Mouse (Mus musculus) forebrain, embryonic 15.5 days (tissue): Measurements from ENCODE around the gene Atg5. TPM values are rescaled to one million over a fixed set of nuclear protein-coding genes. Genes with fewer than 3 reads are reported as not detected.

ENCODE experiments used
- ATAC-seq: fragments of 200-750 bp; cut with Nextera tagmentation; replicated peaks from 2 replicates; pipeline ENCODE4 v1.8.0; 2017; ENCODE audit warnings: mild to moderate bottlenecking, moderate TSS enrichment, moderate library complexity
- H3K27ac ChIP-seq: fragments of 300-500 bp; sonication (generic); replicated peaks from 2 replicates; pipeline ENCODE4 v1.5.1; 2015; ENCODE audit warnings: mild to moderate bottlenecking, inconsistent platforms
- H3K27me3 ChIP-seq: fragments of 300-500 bp; sonication (generic); 2 replicates; pipeline ENCODE4 v1.6.1; 2015; ENCODE audit warnings: inconsistent platforms
- H3K36me3 ChIP-seq: fragments of 300-500 bp; sonication (generic); 2 replicates; pipeline ENCODE4 v1.6.1; 2015; ENCODE audit warnings: mild to moderate bottlenecking, inconsistent platforms
- H3K4me1 ChIP-seq: fragments of 300-500 bp; sonication (generic); 2 replicates; pipeline ENCODE4 v1.6.1; 2015; ENCODE audit warnings: inconsistent platforms
- H3K4me2 ChIP-seq: fragments of 300-500 bp; sonication (generic); replicated peaks from 2 replicates; pipeline ENCODE4 v1.6.1; 2015; ENCODE audit warnings: mild to moderate bottlenecking, inconsistent platforms
- H3K4me3 ChIP-seq: fragments of 300-500 bp; sonication (generic); 2 replicates; pipeline ENCODE4 v1.5.1; 2015; ENCODE audit warnings: mild to moderate bottlenecking, inconsistent platforms
- H3K9ac ChIP-seq: fragments of 300-500 bp; sonication (generic); replicated peaks from 2 replicates; pipeline ENCODE4 v1.6.1; 2015; ENCODE audit warnings: mild to moderate bottlenecking, inconsistent platforms
- H3K9me3 ChIP-seq: fragments of 300-500 bp; sonication (generic); 2 replicates; pipeline ENCODE4 v1.6.1; 2016; ENCODE audit warnings: inconsistent platforms
- WGBS: fragments of 180-500 bp; shearing (Covaris S2); methylation state at CpG from one replicate; pipeline ENCODE4 v1.1.7; 2015; ENCODE audit warnings: mixed read lengths; 5-methylcytosine and 5-hydroxymethylcytosine counted together
- polyA plus RNA-seq: library from polyadenylated mRNA; unstranded; fragments of >200 nt; fragmentation: Nextera tagmentation; extraction: Ambion mirVana; gene quantifications from 2 replicates; pipeline ENCODE4 v1.2.1, GENCODE M21; 2015

Atg5 gene
- polyA plus RNA-seq, 1 experiment from 2014 or later, result 48.0 TPM

DNA sequence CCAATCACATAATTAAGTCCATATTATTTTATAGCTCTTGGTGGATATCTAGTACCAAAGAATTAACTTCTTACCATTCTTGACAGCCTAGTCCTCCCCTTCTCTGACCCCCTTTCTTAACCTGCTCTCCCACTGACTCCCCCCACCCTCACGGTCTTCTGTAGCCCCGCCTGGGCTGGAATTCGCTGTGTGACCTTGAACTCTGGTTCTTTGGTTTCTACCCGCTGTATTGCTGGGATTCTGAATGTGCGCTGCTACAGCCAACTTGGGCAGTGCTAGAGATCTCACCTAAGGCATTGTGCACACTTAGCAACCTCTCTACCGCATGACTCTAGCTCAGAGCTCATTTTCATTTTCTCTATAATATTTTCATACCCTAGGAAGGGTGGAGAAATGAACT, 90.7 kb downstream of the Atg5 start:
- H3K27me3 ChIP-seq, result no peaks in the 10 kb centered on the region
- H3K4me1 ChIP-seq, result peaks cover 4% of the 10 kb centered on the region; the same call in 1 of the 2 replicates
- H3K9ac ChIP-seq, result no peak overlapping the region
- no peak overlapping the region for H3K27ac ChIP-seq
- H3K4me3 ChIP-seq, result no peak overlapping the region
- no peak for ATAC-seq
- WGBS, result 84% methylated on average over 6 of the region's 6 CpGs
- no peak overlapping the region for H3K4me2 ChIP-seq
- H3K36me3 ChIP-seq, result no peaks in the 10 kb centered on the region
- H3K9me3 ChIP-seq, result no peaks in the 10 kb centered on the region

DNA sequence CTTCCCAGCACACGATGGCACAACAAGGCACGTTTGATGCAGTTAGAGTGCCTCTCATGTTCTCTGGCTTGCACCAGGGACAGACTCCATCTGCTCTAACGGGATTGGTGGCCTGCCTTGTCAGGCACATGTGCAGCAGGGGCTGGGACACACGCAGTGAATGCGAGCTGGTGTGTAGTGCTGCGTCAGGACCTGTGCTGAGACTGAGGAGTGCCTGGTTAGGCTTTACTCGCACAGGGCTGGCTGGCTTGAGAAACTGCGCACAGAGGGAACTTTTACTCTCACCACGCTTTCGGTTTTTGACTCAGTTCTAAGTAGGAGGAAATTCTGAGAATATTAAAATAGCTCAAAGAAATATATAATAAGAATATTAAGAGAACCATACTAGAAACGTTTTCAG, 92.5 kb downstream of the Atg5 start:
- peak; percentile 79 for ATAC-seq
- no peaks in the 10 kb centered on the region for H3K27me3 ChIP-seq
- 73% methylated on average over 11 of the region's 11 CpGs for WGBS

DNA sequence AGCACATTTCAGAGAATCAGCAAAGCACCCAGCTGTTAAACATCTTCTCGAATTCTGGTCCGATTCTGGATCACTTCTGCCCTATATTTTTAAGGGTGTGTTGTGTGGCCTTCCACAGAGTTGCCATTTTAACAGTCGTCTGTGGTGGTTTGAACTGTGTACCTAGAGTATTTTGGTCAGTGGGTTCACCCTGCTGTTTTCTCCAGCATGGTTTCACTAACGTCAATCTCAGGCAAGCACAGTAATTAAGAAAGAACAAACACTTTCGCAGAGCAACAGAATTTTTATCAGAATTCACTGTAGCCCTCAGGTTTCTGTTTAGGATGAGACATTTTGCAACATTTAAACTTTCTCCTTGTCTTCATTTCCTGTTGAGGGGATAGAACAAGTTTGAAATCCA, 94.3 kb downstream of the Atg5 start:
- Histone ChIP-seq H3K36me3 (no peaks in the 10 kb centered on the region), H3K4me1 (peaks cover 4% of the 10 kb centered on the region; the same call in 1 of the 2 replicates), H3K27ac (no peak overlapping the region), H3K9me3 (no peaks in the 10 kb centered on the region), H3K4me2 (no peak overlapping the region), H3K27me3 (no peaks in the 10 kb centered on the region), H3K4me3 (no peak overlapping the region), H3K9ac (no peak overlapping the region)
- 84% methylated on average over 5 of the region's 5 CpGs for WGBS
- ATAC-seq, result no peak

More for the DNA sequence above, 92.5 kb downstream of the Atg5 start:
- Histone ChIP-seq H3K27ac (no peak overlapping the region), H3K36me3 (no peaks in the 10 kb centered on the region), H3K9me3 (no peaks in the 10 kb centered on the region), H3K4me3 (no peak overlapping the region), H3K4me2 (no peak overlapping the region), H3K9ac (no peak overlapping the region), H3K4me1 (peaks cover 4% of the 10 kb centered on the region; the same call in 1 of the 2 replicates)

DNA sequence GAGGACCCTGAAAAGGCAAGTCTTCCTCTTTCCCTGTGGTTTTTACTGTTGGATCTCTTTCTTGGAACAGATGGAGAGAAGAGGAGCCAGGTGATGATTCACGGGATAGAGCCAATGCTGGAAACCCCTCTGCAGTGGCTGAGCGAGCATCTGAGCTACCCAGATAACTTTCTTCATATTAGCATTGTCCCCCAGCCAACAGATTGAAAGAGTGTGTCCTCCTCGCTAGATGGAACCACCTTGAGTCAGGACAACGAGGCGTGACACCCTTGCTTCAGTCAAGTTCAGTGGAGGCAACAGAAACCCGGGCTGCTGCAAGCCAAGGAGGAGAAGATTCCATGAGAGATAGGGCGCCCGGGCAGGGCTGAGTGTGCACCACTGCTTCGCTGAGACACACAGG, 94.7 kb downstream of the Atg5 start:
- Histone ChIP-seq H3K9me3 (no peaks in the 10 kb centered on the region), H3K9ac (no peak overlapping the region), H3K4me2 (no peak overlapping the region), H3K27me3 (no peaks in the 10 kb centered on the region), H3K4me3 (no peak overlapping the region), H3K27ac (no peak overlapping the region), H3K36me3 (no peaks in the 10 kb centered on the region), H3K4me1 (peaks cover 4% of the 10 kb centered on the region; the same call in 1 of the 2 replicates)
- 79% methylated on average over 9 of the region's 9 CpGs for WGBS
- no peak for ATAC-seq

DNA sequence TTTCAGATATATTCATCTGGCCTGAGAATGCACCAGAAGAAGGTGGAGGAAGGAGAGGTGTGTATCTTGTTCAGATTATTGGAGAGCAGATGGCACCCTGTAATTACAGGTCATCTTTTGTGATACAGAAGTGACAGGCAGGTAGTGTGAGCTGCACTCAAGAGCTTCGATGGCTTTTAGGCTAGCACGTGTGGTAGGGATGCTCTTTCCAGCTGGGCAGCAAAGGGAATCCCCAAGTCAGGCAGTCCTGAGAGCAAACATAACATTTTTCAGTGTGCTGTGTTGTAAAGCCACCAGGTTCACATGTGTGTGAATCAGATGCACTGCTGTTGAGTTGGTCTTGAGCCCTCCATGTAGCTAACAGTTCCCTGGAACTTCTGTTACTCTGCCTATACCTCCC, 98.0 kb downstream of the Atg5 start:
- no peaks in the 10 kb centered on the region for H3K36me3 ChIP-seq
- WGBS, result 86% methylated on average over 2 of the region's 2 CpGs
- no peaks in the 10 kb centered on the region for H3K9me3 ChIP-seq
- no peak overlapping the region for H3K4me3 ChIP-seq
- H3K27me3 ChIP-seq, result no peaks in the 10 kb centered on the region
- ATAC-seq, result no peak
- no peaks in the 10 kb centered on the region for H3K4me1 ChIP-seq
- H3K9ac ChIP-seq, result no peak overlapping the region
- no peak overlapping the region for H3K27ac ChIP-seq
- H3K4me2 ChIP-seq, result no peak overlapping the region

DNA sequence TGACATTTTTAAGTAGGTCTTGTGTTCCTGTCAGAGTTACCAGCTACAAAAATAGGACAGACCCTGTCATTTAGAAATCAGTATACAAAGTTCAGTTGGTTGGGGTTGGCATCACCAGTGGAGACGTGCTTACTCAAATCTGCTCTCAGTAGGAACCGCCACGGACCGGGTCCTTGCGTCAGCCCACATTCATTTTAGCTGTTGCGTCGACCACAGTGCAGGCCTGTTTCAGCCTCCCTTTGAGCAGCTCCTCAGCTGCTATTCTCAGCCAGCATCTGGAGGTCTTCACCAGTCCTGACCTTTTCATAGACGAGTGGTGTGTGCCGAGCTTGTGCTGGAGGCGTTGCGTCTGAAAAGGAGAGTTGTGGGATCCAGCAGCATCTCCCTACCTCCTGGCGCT, 98.9 kb downstream of the Atg5 start:
- ATAC-seq, result no peak
- H3K4me3 ChIP-seq, result no peak overlapping the region
- H3K4me1 ChIP-seq, result no peaks in the 10 kb centered on the region
- 89% methylated on average over 12 of the region's 12 CpGs for WGBS
- no peak overlapping the region for H3K4me2 ChIP-seq
- no peaks in the 10 kb centered on the region for H3K9me3 ChIP-seq
- no peak overlapping the region for H3K27ac ChIP-seq
- no peaks in the 10 kb centered on the region for H3K27me3 ChIP-seq
- H3K9ac ChIP-seq, result no peak overlapping the region
- no peaks in the 10 kb centered on the region for H3K36me3 ChIP-seq

DNA sequence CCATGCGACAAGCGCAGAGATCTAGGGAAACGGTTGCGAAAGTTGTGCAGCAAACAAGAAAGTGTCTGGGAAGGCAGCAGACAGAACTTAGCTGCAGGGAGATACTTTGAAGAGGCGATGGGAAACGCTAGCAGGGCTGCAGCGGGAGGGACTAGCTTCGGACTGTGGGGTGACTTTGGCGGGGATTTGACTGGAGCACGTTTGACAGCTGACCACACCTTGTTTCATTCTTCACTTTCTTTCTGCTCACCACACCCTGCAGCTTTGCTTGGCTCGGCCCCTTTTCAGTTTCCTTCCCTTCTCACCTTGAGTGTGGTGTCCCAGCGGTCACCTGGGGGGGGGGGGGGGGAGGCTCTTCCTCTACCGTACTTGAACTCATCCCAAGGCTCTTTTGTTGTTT, 100.4 kb downstream of the Atg5 start:
- 76% methylated on average over 12 of the region's 13 CpGs for WGBS

DNA sequence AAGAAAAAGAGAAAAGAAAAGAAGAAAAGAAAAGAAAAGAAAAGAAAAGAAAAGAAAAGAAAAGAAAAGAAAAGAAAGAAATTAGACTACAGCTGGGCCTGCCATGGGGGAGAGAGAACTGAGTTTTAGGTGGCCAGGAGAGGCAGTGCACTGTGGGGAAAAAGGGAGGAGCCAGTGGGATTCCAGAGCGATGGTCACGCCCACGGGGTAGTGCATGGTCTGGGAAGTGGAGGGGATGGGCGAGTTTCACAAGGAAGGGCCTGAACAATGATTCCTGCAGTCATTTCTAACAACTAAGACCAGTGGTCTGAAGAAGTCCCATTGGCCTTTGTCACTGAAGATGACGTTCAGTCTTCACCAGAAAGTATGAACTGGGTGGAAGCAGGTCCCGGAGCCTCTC, 102.5 kb downstream of the Atg5 start:
- Histone ChIP-seq H3K4me2 (no peak overlapping the region), H3K27me3 (no peaks in the 10 kb centered on the region), H3K4me3 (no peak overlapping the region), H3K4me1 (no peaks in the 10 kb centered on the region), H3K27ac (no peak overlapping the region), H3K36me3 (no peaks in the 10 kb centered on the region), H3K9me3 (no peaks in the 10 kb centered on the region), H3K9ac (no peak overlapping the region)
- 68% methylated on average over 6 of the region's 6 CpGs for whole genome bisulfite sequencing
- ATAC-seq, result no peak

More for the DNA sequence above, 100.4 kb downstream of the Atg5 start:
- Histone ChIP-seq H3K27me3 (no peaks in the 10 kb centered on the region), H3K27ac (no peak overlapping the region), H3K4me2 (no peak overlapping the region), H3K9ac (no peak overlapping the region), H3K9me3 (no peaks in the 10 kb centered on the region), H3K36me3 (no peaks in the 10 kb centered on the region), H3K4me3 (no peak overlapping the region), H3K4me1 (no peaks in the 10 kb centered on the region)
- ATAC-seq, result no peak

DNA sequence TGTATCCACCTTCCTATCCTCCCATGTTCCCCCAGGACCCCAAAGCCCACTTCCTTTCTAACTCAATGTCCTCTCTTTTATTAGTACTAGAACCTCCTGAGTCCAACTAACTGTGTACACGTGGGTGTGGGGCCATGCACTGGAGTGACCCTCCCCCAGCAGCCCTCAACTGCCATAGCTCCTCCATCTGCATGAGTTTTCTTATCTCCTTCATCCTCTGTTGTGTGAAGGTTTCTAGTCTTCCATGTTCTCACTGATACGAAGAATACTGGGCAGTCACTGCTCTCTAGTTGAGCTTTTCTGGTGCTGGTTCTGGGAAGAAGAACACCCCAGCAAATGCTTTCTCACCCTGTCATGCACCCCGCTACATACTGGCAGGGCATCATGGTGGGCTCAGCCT, 104.1 kb downstream of the Atg5 start:
- H3K4me2 ChIP-seq, result no peak overlapping the region
- H3K36me3 ChIP-seq, result no peaks in the 10 kb centered on the region
- no peak for ATAC-seq
- H3K27ac ChIP-seq, result no peak overlapping the region
- H3K9ac ChIP-seq, result no peak overlapping the region
- no peaks in the 10 kb centered on the region for H3K4me1 ChIP-seq
- no peaks in the 10 kb centered on the region for H3K27me3 ChIP-seq
- WGBS, result 87% methylated on average over 3 of the region's 3 CpGs
- no peak overlapping the region for H3K4me3 ChIP-seq
- H3K9me3 ChIP-seq, result no peaks in the 10 kb centered on the region

DNA sequence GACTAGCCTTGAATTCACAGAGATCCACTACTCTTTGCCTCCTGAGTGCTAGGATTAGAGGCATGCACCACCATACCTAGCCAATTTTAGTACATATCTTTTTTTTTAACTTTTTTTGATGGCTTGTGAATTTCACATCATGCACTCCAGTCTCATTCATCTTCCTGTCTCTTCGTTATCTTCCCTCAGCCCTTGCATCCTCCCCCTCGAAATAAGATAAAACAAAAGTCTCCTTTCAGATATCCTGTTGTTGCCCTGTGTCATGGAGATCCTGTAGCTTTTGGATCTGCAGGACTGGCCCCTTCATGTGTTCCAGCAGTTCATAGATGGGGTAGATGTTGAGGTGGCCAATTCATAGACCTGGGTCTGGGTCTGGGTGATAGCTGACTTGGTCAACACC, 106.5 kb downstream of the Atg5 start:
- no peak overlapping the region for H3K4me3 ChIP-seq
- H3K4me1 ChIP-seq, result no peaks in the 10 kb centered on the region
- H3K36me3 ChIP-seq, result no peaks in the 10 kb centered on the region
- H3K4me2 ChIP-seq, result no peak overlapping the region
- no peak overlapping the region for H3K27ac ChIP-seq
- no peak overlapping the region for H3K9ac ChIP-seq
- WGBS, result 89% methylated on average over 2 of the region's 2 CpGs
- no peaks in the 10 kb centered on the region for H3K27me3 ChIP-seq
- no peak for ATAC-seq
- H3K9me3 ChIP-seq, result no peaks in the 10 kb centered on the region

DNA sequence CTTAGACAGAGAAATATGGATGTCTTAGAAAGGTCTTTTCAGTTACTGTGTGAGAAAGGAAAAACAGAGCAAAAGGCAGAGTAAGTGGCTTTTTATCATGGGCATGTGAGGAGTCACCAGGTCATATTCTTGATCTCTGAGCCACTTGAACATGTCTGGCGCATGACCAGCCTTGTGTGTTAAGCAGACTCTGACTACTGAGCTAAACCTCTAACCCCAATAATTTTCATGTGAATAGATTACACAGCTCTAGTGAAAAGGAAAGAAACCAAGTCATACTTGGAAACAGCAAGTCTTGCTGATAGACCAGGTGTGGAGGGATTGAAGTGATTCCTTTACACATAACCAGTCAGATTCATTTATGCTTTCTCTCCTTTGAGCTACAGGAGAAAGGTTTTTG, 107.3 kb downstream of the Atg5 start:
- Histone ChIP-seq H3K4me1 (peaks cover 7% of the 10 kb centered on the region), H3K27me3 (no peaks in the 10 kb centered on the region), H3K9me3 (no peaks in the 10 kb centered on the region), H3K36me3 (no peaks in the 10 kb centered on the region), H3K9ac (no peak overlapping the region), H3K4me3 (no peak overlapping the region), H3K27ac (no peak overlapping the region), H3K4me2 (no peak overlapping the region)
- no peak for ATAC-seq
- 91% methylated on average over 1 of the region's 1 CpGs for WGBS

DNA sequence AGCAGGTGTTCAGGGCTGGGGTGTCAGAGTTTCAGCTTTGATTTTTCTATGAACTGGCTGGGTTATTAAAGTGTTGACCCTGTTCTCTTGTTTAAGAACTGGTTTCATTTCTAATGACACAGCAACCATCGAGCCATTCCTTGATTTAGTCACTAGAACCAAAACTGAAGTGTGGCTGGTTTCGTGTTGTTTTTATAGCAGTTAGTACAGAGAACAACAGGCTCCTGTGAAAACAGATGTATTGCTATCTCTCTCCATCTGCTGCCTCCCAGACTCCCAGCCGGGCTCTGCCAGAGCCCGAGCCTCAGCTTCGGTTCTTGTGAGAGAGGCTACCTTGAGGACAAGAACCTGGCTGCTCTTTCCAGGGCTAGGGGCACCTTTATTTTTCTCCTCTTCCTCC, 109.7 kb downstream of the Atg5 start:
- 58% methylated on average over 5 of the region's 5 CpGs for WGBS
- H3K36me3 ChIP-seq, result no peaks in the 10 kb centered on the region
- peaks cover 19% of the 10 kb centered on the region for H3K4me1 ChIP-seq
- H3K4me3 ChIP-seq, result no peak overlapping the region
- H3K27me3 ChIP-seq, result no peaks in the 10 kb centered on the region
- H3K4me2 ChIP-seq, result no peak overlapping the region
- H3K9ac ChIP-seq, result no peak overlapping the region
- peak; percentile 71 for ATAC-seq
- no peak overlapping the region for H3K27ac ChIP-seq
- H3K9me3 ChIP-seq, result no peaks in the 10 kb centered on the region

DNA sequence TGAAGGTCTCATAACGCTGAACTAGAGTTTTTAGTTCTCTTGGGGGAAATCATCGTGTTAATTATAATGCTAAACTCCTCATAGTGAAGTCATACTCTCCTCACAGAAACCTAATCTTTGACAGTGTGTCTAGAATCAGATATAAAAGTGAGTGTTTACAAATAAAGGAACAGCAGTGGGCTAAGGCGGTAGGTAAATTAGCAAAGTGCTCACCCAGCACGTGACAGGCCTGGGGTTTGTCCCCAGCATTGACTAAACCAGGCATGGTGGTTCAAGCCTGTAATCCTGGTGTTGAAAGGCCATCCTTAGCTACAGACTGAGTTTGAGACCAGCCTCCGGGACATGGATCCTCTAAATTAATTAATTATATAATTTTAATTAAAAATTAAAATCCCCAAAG, 110.2 kb downstream of the Atg5 start:
- no peaks in the 10 kb centered on the region for H3K36me3 ChIP-seq
- H3K4me3 ChIP-seq, result no peak overlapping the region
- H3K4me2 ChIP-seq, result no peak overlapping the region
- no peak for ATAC-seq
- no peak overlapping the region for H3K9ac ChIP-seq
- 83% methylated on average over 5 of the region's 5 CpGs for WGBS
- no peaks in the 10 kb centered on the region for H3K9me3 ChIP-seq
- H3K27ac ChIP-seq, result no peak overlapping the region
- H3K27me3 ChIP-seq, result no peaks in the 10 kb centered on the region
- H3K4me1 ChIP-seq, result peaks cover 19% of the 10 kb centered on the region
